Mouse (Mus musculus) C2C12 (cell line): Measurements from ENCODE around the gene Nr1i2.

ENCODE experiments used
- CTCF ChIP-seq: IDR thresholded peaks from one replicate; pipeline ENCODE4 v1.5.1; 2011; ENCODE audit not compliant: control insufficient read depth, insufficient read depth, insufficient read length
- FOSL1 ChIP-seq: IDR thresholded peaks from one replicate; pipeline ENCODE4 v1.8.0; 2011; ENCODE audit warnings: mild to moderate bottlenecking, low read length; ENCODE audit not compliant: poor library complexity, insufficient read depth, severe bottlenecking
- MYOD1 ChIP-seq: IDR thresholded peaks from one replicate; pipeline ENCODE4 v1.6.1; 2011; ENCODE audit warnings: low read depth; ENCODE audit not compliant: control insufficient read depth, insufficient read length
- USF1 ChIP-seq: IDR thresholded peaks from one replicate; pipeline ENCODE4 v1.6.1; 2011; ENCODE audit warnings: low read depth, mild to moderate bottlenecking, control low read depth, moderate library complexity

DNA sequence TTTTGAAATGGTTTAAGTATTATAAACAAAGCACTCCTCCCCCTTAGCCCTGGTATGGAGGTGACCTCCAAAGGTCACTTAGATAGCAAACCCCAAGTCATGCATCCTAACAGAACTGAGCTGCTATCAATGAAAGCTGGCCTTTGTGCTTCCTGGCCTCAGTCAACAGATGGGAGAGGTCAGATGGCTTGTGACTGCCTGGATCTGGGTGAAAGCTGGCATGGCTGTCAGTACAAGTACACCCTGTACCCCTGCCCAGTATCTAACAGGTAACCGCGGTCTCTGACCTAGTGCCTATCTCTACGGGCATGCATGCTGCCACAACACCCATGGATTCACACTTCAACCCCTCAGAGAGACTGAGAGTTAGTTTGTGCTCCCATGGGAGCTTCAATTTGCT is 6.9 kb downstream of the Nr1i2 start:
- TF ChIP-seq USF1, result no peak
- no peak for TF ChIP-seq CTCF
- TF ChIP-seq FOSL1, result no peak
- no peak for TF ChIP-seq MYOD1
